Mouse (Mus musculus) hindbrain, embryonic 12.5 days (tissue): ENCODE measurements around the gene Rexo5. TPM values are rescaled to one million over a fixed set of nuclear protein-coding genes. Genes with fewer than 3 reads are reported as not detected.

Experiments
- ATAC-seq: fragments of 200-750 bp; cut with Nextera tagmentation; 2 replicates; pipeline ENCODE4 v1.8.0; 2017; ENCODE audit warnings: moderate TSS enrichment; ENCODE audit not compliant: low FRiP score
- H3K27ac ChIP-seq: fragments of 300-500 bp; sonication (generic); 2 replicates; pipeline ENCODE4 v1.5.1; 2016; ENCODE audit warnings: mild to moderate bottlenecking
- H3K27me3 ChIP-seq: fragments of 300-500 bp; sonication (generic); 2 replicates; pipeline ENCODE4 v1.6.1; 2016; ENCODE audit warnings: mild to moderate bottlenecking
- H3K36me3 ChIP-seq: fragments of 300-500 bp; sonication (generic); 2 replicates; pipeline ENCODE4 v1.6.1; 2016; ENCODE audit warnings: mild to moderate bottlenecking
- H3K4me1 ChIP-seq: fragments of 300-500 bp; sonication (generic); 2 replicates; pipeline ENCODE4 v1.6.1; 2016
- H3K4me2 ChIP-seq: fragments of 300-500 bp; sonication (generic); replicated peaks from 2 replicates; pipeline ENCODE4 v1.6.1; 2016; ENCODE audit warnings: mild to moderate bottlenecking
- H3K4me3 ChIP-seq: fragments of 300-500 bp; sonication (generic); 2 replicates; pipeline ENCODE4 v1.5.1; 2016; ENCODE audit warnings: mild to moderate bottlenecking
- H3K9ac ChIP-seq: fragments of 300-500 bp; sonication (generic); 2 replicates; pipeline ENCODE4 v1.6.1; 2016; ENCODE audit warnings: mild to moderate bottlenecking, moderate library complexity
- H3K9me3 ChIP-seq: fragments of 300-500 bp; sonication (generic); replicated peaks from 2 replicates; pipeline ENCODE4 v1.6.1; 2016; ENCODE audit warnings: mild to moderate bottlenecking
- WGBS: fragments of 180-500 bp; shearing (Covaris S2); methylation state at CpG from one replicate; pipeline ENCODE4 v1.1.7; 2016; 5-methylcytosine and 5-hydroxymethylcytosine counted together
- polyA plus RNA-seq: library from polyadenylated mRNA; unstranded; fragments of >200 nt; fragmentation: Nextera tagmentation; extraction: Ambion mirVana; gene quantifications from 2 replicates; pipeline ENCODE4 v1.2.1, GENCODE M21; 2016

The Rexo5 gene
- polyA plus RNA-seq, 1 experiment from 2014 or later: 22.8 TPM

- Histone ChIP-seq H3K4me1 (no peaks in the 10 kb centered on the region), H3K4me3 (no peak overlapping the region), H3K9me3 (no peaks in the 10 kb centered on the region), H3K27ac (no peak overlapping the region), H3K36me3 (peaks cover 47% of the 10 kb centered on the region), H3K27me3 (no peaks in the 10 kb centered on the region), H3K9ac (no peak overlapping the region), H3K4me2 (no peak overlapping the region)
- WGBS: 96% methylated on average over 5 of the region's 5 CpGs
- no peak for ATAC-seq
These were observed 8.9 kb upstream of the Rexo5 start for GRCm38 (mm10) chr7:119784908-119785307.

DNA sequence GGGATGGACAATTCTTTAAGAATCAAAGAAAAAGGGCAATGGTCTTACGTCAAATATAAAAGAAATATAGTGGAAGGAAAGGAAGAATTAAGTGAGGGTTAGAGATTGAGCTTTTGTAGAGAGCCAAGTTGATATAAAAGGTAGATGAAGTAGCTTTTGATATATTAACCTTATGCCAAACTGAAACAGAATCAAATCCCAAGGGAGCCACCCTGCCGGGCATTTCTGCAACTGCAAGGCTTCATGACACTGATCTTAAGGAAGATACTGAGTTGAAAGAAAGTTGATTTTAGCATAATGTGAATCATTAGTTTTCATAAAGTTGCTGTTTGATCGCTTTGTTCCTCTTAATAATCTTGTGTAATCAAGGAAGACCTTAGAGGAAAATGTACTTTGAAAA is 4.8 kb upstream of the Rexo5 start:
- Histone ChIP-seq H3K36me3 (peaks cover 37% of the 10 kb centered on the region), H3K9me3 (no peaks in the 10 kb centered on the region), H3K9ac (no peak overlapping the region), H3K4me3 (no peak overlapping the region), H3K4me2 (no peak overlapping the region), H3K4me1 (peaks cover 7% of the 10 kb centered on the region), H3K27me3 (no peaks in the 10 kb centered on the region), H3K27ac (no peak overlapping the region)
- ATAC-seq: no peak
- 88% methylated on average over 3 of the region's 3 CpGs for WGBS

DNA sequence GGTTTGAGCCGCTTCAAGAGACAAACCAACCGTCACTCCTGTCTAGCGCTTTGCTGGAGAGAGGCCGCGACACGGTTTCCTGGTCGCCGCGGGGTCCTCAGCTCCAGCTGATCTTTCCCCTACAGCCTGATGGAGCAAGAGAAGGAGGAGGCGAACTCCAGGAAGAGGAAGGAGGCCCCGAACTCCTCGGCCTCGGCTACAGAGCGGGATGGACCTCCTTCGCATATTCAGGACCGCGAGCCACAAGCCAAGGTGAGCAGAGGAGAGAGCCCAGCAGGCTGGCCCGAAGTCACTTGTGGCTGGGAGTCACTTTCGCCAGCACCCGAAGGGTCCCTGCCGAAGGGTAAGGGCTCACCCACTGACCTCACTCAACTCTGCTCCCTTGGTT is 439 bp downstream of the Rexo5 start:
- peak overlapping the region; percentile 69 for H3K4me3 ChIP-seq
- peak overlapping the region; percentile 84 for H3K9ac ChIP-seq
- peaks cover 15% of the 10 kb centered on the region for H3K4me1 ChIP-seq
- ATAC-seq: peak; percentile 74; the same call in 1 of the 2 replicates
- H3K36me3 ChIP-seq: peaks cover 7% of the 10 kb centered on the region
- H3K27ac ChIP-seq: peak overlapping the region; percentile 71
- no peaks in the 10 kb centered on the region for H3K9me3 ChIP-seq
- under 1% methylated on average over 21 of the region's 21 CpGs for WGBS
- H3K27me3 ChIP-seq: no peaks in the 10 kb centered on the region
- H3K4me2 ChIP-seq: peak overlapping the region; percentile 79

- Histone ChIP-seq H3K36me3 (no peaks in the 10 kb centered on the region; the same call in 1 of the 2 replicates), H3K4me2 (peak overlapping the region; percentile 79), H3K27ac (no peak overlapping the region), H3K9ac (peak overlapping the region; percentile 32; the same call in 1 of the 2 replicates), H3K9me3 (no peaks in the 10 kb centered on the region), H3K4me3 (0 out of 2 replicates have a peak overlapping the region, but pooled peaks have one; percentile 11), H3K4me1 (peaks cover 15% of the 10 kb centered on the region), H3K27me3 (no peaks in the 10 kb centered on the region)
- no peak for ATAC-seq
These were observed 1.5 kb downstream of the Rexo5 start for GRCm38 (mm10) chr7:119795311-119795710.

DNA sequence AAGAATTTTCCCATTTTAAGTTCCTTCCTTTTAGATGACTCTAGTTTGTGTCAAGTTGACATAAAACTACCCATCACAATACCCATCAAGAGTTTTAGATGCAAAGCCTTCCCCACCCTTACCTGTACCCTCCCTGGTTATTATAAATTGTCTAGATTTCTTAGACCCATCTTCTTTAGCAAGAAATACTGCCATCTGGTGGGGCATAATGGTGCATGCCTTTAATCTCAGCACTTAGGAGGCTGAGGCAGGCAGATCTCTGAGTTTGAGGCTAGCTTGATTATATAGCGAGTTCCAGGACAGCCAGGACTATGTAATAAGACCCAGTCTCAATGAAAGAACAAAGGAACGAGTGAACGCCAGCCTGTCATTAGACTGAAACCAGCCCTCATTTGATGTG is 6.7 kb downstream of the Rexo5 start:
- H3K36me3 ChIP-seq: peaks cover 4% of the 10 kb centered on the region; the same call in 1 of the 2 replicates
- no peak overlapping the region for H3K4me3 ChIP-seq
- no peaks in the 10 kb centered on the region for H3K4me1 ChIP-seq
- H3K27me3 ChIP-seq: no peaks in the 10 kb centered on the region
- no peak overlapping the region for H3K27ac ChIP-seq
- no peak overlapping the region for H3K4me2 ChIP-seq
- WGBS: 94% methylated on average over 3 of the region's 3 CpGs
- no peak overlapping the region for H3K9ac ChIP-seq
- no peaks in the 10 kb centered on the region for H3K9me3 ChIP-seq
- ATAC-seq: no peak

DNA sequence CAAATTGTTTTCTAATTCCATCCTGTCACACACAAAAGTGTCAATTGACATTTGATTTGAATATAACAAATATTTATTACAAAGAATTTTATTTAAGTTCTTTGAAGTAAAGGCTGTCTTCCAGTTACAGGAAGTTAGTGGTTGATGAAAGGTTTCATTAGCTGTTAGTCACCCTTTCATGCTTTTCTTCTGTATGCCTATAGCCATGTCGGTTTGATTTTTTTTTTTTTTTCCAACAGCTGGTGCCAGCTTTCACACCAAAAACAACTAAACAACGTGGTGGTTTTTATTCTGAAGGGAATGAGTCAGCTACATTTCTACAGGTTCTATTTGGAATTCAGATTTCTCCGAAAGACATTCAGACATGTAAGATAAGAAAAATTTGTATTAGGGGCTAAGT is 7.2 kb downstream of the Rexo5 start:
- peaks cover 4% of the 10 kb centered on the region; the same call in 1 of the 2 replicates for H3K36me3 ChIP-seq
- H3K4me2 ChIP-seq: no peak overlapping the region
- H3K4me1 ChIP-seq: no peaks in the 10 kb centered on the region
- no peak overlapping the region for H3K27ac ChIP-seq
- H3K9me3 ChIP-seq: no peaks in the 10 kb centered on the region
- H3K9ac ChIP-seq: no peak overlapping the region
- no peak for ATAC-seq
- H3K4me3 ChIP-seq: no peak overlapping the region
- WGBS: 90% methylated on average over 3 of the region's 3 CpGs
- no peaks in the 10 kb centered on the region for H3K27me3 ChIP-seq

DNA sequence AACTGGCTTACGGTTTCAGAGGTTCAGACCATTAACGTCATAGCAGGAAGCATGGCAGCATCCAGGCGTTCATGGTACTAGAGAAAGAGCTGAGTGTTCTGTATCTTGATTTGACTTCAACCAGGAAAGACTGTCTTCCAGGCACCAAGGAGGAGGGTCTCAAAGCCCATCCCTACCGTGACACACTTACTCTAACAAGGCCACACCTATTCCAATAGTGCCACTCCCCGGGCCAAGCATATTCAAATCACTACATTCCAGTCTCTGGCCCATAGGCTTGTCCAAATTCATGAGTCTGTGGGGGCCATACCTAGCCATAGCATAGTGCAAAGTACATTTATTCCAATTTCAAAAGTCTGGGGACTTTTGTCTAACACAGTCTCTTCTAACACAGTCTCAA is 13.6 kb downstream of the Rexo5 start:
- Histone ChIP-seq H3K27ac (no peak overlapping the region), H3K4me2 (no peak overlapping the region), H3K36me3 (peaks cover 15% of the 10 kb centered on the region), H3K4me1 (no peaks in the 10 kb centered on the region), H3K27me3 (no peaks in the 10 kb centered on the region), H3K4me3 (no peak overlapping the region), H3K9me3 (no peaks in the 10 kb centered on the region), H3K9ac (no peak overlapping the region)
- ATAC-seq: no peak
- WGBS: 94% methylated on average over 5 of the region's 5 CpGs

DNA sequence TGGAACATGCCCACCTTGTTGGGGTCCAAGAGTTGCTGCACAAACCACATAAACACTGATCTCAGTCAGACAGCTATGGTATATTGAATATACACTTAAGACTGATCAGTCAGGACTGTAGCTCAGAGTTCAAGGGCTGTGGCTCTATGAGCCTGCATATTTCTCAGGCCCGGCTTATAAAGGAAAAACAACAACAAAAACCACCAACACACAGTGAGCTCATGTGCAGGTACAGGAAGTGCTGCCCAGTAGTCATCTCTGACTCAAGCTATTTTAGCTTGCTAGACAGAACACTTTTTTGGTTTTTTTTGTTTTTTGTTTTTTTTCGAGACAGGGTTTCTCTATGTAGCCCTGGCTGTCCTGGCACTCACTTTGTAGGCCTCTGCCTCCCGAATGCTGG is 14.9 kb downstream of the Rexo5 start:
- no peaks in the 10 kb centered on the region for H3K4me1 ChIP-seq

DNA sequence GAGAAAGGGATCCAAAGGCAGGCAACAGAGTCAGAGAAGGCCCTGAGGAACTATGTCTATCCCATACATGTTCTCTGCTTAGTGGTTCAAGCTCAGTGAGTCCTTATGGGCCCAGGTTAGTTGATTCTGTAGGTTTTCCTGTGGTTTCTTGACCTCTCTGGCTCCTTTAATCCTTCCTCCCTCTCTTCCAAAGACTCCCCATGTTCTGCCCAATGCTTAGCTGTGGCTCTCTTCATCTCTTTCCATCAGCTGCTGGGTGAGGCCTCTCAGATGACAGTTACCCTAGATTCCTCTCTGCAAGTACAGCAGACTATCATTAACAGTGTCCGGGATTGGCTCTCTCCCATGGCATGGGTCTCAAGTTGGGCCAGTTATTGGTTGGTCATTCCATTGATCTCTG is 41.6 kb downstream of the Rexo5 start:
- no peak overlapping the region for H3K9ac ChIP-seq
- ATAC-seq: no peak
- H3K27me3 ChIP-seq: no peaks in the 10 kb centered on the region
- 91% methylated on average over 1 of the region's 1 CpGs for WGBS
- H3K4me2 ChIP-seq: no peak overlapping the region
- no peak overlapping the region for H3K27ac ChIP-seq
- H3K36me3 ChIP-seq: no peaks in the 10 kb centered on the region
- no peaks in the 10 kb centered on the region for H3K4me1 ChIP-seq
- no peaks in the 10 kb centered on the region for H3K9me3 ChIP-seq
- no peak overlapping the region for H3K4me3 ChIP-seq

More for the DNA sequence above, 14.9 kb downstream of the Rexo5 start:
- ATAC-seq: no peak
- Histone ChIP-seq H3K9me3 (no peaks in the 10 kb centered on the region), H3K27ac (no peak overlapping the region), H3K36me3 (peaks cover 15% of the 10 kb centered on the region), H3K4me3 (no peak overlapping the region), H3K27me3 (no peaks in the 10 kb centered on the region), H3K4me2 (no peak overlapping the region), H3K9ac (no peak overlapping the region)
- WGBS: 89% methylated on average over 3 of the region's 3 CpGs

GRCm38 (mm10) chr7:119835996-119836777 is 42.4 kb downstream of the Rexo5 start:
- Histone ChIP-seq H3K4me2 (no peak overlapping the region), H3K36me3 (no peaks in the 10 kb centered on the region), H3K27me3 (no peaks in the 10 kb centered on the region), H3K4me1 (no peaks in the 10 kb centered on the region), H3K9ac (no peak overlapping the region), H3K4me3 (no peak overlapping the region), H3K9me3 (no peaks in the 10 kb centered on the region), H3K27ac (no peak overlapping the region)
- ATAC-seq: no peak
- WGBS: 93% methylated on average over 4 of the region's 4 CpGs

- H3K27ac ChIP-seq: no peak overlapping the region
- H3K9ac ChIP-seq: no peak overlapping the region
- ATAC-seq: no peak
- no peaks in the 10 kb centered on the region for H3K4me1 ChIP-seq
- WGBS: 94% methylated on average over 4 of the region's 4 CpGs
- H3K9me3 ChIP-seq: no peaks in the 10 kb centered on the region
- H3K36me3 ChIP-seq: 0 out of 2 replicates have a peak, but pooled peaks cover 2% of the 10 kb centered on the region
- H3K27me3 ChIP-seq: no peaks in the 10 kb centered on the region
- no peak overlapping the region for H3K4me2 ChIP-seq
- H3K4me3 ChIP-seq: no peak overlapping the region
These were observed 48.1 kb downstream of the Rexo5 start for GRCm38 (mm10) chr7:119841820-119842449.

DNA sequence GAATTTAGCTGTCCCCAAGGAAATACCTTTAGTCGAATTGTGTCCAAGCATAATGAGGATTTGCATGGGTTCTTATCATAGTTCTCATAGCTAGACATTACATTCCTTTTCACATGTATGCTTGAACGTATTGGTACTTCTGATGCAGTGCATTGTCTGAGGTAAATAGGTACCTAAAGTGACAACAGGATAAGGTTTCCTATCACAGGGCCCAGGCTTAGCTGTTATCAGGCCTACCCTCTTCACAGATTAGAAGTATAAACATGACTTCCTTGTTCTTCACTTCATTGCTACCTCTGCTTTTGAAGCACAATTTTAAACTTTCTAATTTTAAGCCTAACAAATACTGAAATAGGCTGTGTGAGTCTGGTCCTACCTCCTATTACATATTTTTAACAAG is 51.7 kb downstream of the Rexo5 start:
- no peaks in the 10 kb centered on the region for H3K4me1 ChIP-seq
- H3K27ac ChIP-seq: no peak overlapping the region
- no peaks in the 10 kb centered on the region for H3K27me3 ChIP-seq
- no peaks in the 10 kb centered on the region for H3K9me3 ChIP-seq
- ATAC-seq: no peak
- H3K4me3 ChIP-seq: no peak overlapping the region
- WGBS: 95% methylated on average over 2 of the region's 2 CpGs
- H3K9ac ChIP-seq: no peak overlapping the region
- 0 out of 2 replicates have a peak, but pooled peaks cover 2% of the 10 kb centered on the region for H3K36me3 ChIP-seq
- no peak overlapping the region for H3K4me2 ChIP-seq

- Histone ChIP-seq H3K4me3 (no peak overlapping the region), H3K9me3 (no peaks in the 10 kb centered on the region), H3K27me3 (no peaks in the 10 kb centered on the region), H3K36me3 (0 out of 2 replicates have a peak, but pooled peaks cover 2% of the 10 kb centered on the region), H3K9ac (no peak overlapping the region), H3K4me2 (no peak overlapping the region), H3K4me1 (no peaks in the 10 kb centered on the region), H3K27ac (no peak overlapping the region)
- WGBS: 91% methylated on average over 2 of the region's 2 CpGs
- no peak for ATAC-seq
These were observed 53.6 kb downstream of the Rexo5 start for GRCm38 (mm10) chr7:119847396-119847795.
